Mouse (Mus musculus): Measurements from ENCODE around the gene Kif3a. TPM values are rescaled to one million over a fixed set of nuclear protein-coding genes. Genes with fewer than 3 reads are reported as not detected.

Kif3a gene
- polyA plus RNA-seq, 1 experiment from 2014 or later, result 37.3 TPM

Other genes starting within 250 kb of the Kif3a start
- gene Zcchc10, start 242.7 kb upstream of the Kif3a start, polyA plus RNA-seq (2015; fragmentation: Nextera tagmentation; extraction: Ambion mirVana), result 13.6 and 15.8 TPM in 2 replicates
- 31.2 and 38.7 TPM in 2 replicates for gene Aff4, start 216.5 kb upstream of the Kif3a start, polyA plus RNA-seq (2015; fragmentation: Nextera tagmentation; extraction: Ambion mirVana)
- gene Leap2, start 144.2 kb upstream of the Kif3a start, polyA plus RNA-seq (2015; fragmentation: Nextera tagmentation; extraction: Ambion mirVana), result 0.51 TPM in 2 replicates
- gene Uqcrq, start 136.5 kb upstream of the Kif3a start, polyA plus RNA-seq (2015; fragmentation: Nextera tagmentation; extraction: Ambion mirVana), result 1,048 and 1,267 TPM in 2 replicates
- 0.91 and 1.2 TPM in 2 replicates for gene Gdf9, start 136.4 kb upstream of the Kif3a start, polyA plus RNA-seq (2015; fragmentation: Nextera tagmentation; extraction: Ambion mirVana)
- gene Gm10447, start 110.3 kb upstream of the Kif3a start, polyA plus RNA-seq (2015; fragmentation: Nextera tagmentation; extraction: Ambion mirVana), result 0.09 and 0.14 TPM in 2 replicates
- 3.0 TPM in 2 replicates for gene Shroom1, start 110.2 kb upstream of the Kif3a start, polyA plus RNA-seq (2015; fragmentation: Nextera tagmentation; extraction: Ambion mirVana)
- gene Gm9837, start 96.9 kb upstream of the Kif3a start, polyA plus RNA-seq (2015; fragmentation: Nextera tagmentation; extraction: Ambion mirVana), result not detected in 2 replicates
- gene Gm9945, start 87.2 kb upstream of the Kif3a start, polyA plus RNA-seq (2015; fragmentation: Nextera tagmentation; extraction: Ambion mirVana), result not detected in 2 replicates
- 0.27 and 0.47 TPM in 2 replicates for gene Sowaha, start 87.1 kb upstream of the Kif3a start, polyA plus RNA-seq (2015; fragmentation: Nextera tagmentation; extraction: Ambion mirVana)
- 18.0 and 18.3 TPM in 2 replicates for gene Sept8, start 48.1 kb upstream of the Kif3a start, polyA plus RNA-seq (2015; fragmentation: Nextera tagmentation; extraction: Ambion mirVana)
- gene Il4, start 51.3 kb downstream of the Kif3a start, polyA plus RNA-seq (2015; fragmentation: Nextera tagmentation; extraction: Ambion mirVana), result 0.40 and 0.79 TPM in 2 replicates
- not detected in 2 replicates for gene Il13, start 67.3 kb downstream of the Kif3a start, polyA plus RNA-seq (2015; fragmentation: Nextera tagmentation; extraction: Ambion mirVana)
- 19.1 and 20.3 TPM in 2 replicates for gene Rad50, start 139.9 kb downstream of the Kif3a start, polyA plus RNA-seq (2015; fragmentation: Nextera tagmentation; extraction: Ambion mirVana)
- gene Il5, start 153.4 kb downstream of the Kif3a start, polyA plus RNA-seq (2015; fragmentation: Nextera tagmentation; extraction: Ambion mirVana), result not detected in 2 replicates
- 8.6 and 10.0 TPM in 2 replicates for gene Irf1, start 202.6 kb downstream of the Kif3a start, polyA plus RNA-seq (2015; fragmentation: Nextera tagmentation; extraction: Ambion mirVana)
- 0.21 TPM in 1 of 2 replicates, not detected in the other for gene Gm17334, start 205.8 kb downstream of the Kif3a start, polyA plus RNA-seq (2015; fragmentation: Nextera tagmentation; extraction: Ambion mirVana)

All from heart, embryonic 13.5 days (tissue).